Mouse (Mus musculus): ENCODE measurements around the gene 2900011O08Rik. TPM values are rescaled to one million over a fixed set of nuclear protein-coding genes. Genes with fewer than 3 reads are reported as not detected.
"Not testable (repeated sequence)": the region's sequence is repeated elsewhere in the genome, so short reads cannot be mapped to it uniquely, and the experiment has no call there.

Gene 2900011O08Rik
- polyA plus RNA-seq, 1 experiment: not detected

DNA sequence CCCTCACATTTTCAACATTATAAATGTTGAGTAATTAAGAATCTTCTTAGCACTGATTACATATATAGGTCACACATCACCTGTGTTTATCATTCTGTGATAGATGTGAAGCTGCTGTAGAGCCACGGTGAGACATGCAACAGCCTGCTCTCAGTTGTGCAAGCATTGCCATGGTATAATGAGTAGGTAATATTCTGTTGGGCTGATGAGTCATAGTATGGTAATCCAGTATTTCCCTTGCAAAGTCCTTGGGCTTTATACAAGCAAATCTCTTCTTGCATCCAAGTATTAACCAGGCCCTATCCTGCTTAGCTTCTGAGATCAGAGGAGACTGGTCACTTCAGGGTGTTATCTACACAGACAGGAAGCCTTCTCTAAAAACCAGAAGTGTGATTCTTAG, 17.3 kb upstream of the 2900011O08Rik start:
- TF ChIP-seq CTCF (IDR thresholded peaks at IDR 0.05; ENCODE audit: low read depth, low read length): no peak
- no peaks in the 10 kb centered on the region for H3K4me1 ChIP-seq (ENCODE audit: control insufficient read depth, insufficient read depth, low read length)
- H3K27ac ChIP-seq (ENCODE audit: insufficient read depth, low read depth, low read length): no peak overlapping the region
- no peak overlapping the region for H3K4me3 ChIP-seq (ENCODE audit: insufficient read depth, low read length)

DNA sequence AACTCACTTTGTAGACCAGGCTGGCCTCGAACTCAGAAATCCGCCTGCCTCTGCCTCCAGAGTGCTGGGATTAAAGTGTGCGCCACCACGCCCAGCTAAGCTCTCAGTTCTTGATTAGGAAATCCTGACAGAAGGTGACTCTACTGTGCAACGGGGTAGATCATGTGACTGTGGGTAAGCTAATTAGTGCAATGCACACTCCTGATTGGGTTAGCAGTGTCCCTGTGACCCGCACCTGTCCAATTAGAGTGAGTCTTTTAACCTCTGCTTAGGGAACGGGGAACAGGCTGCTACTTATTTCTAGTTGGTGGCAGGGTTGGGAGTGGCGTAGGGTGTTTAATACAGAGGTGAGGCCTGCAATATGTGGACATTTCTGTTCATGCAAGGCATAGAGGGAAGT, 14.4 kb upstream of the 2900011O08Rik start:
- no peak overlapping the region for H3K4me3 ChIP-seq (ENCODE audit: insufficient read depth, low read length)
- H3K4me1 ChIP-seq (ENCODE audit: control insufficient read depth, insufficient read depth, low read length): no peaks in the 10 kb centered on the region
- TF ChIP-seq POLR2A (IDR thresholded peaks at IDR 0.05; ENCODE audit: borderline replicate concordance, low read depth, low read length) (no peak), CTCF (IDR thresholded peaks at IDR 0.05; ENCODE audit: low read depth, low read length) (no peak)
- H3K27ac ChIP-seq (ENCODE audit: insufficient read depth, low read depth, low read length): no peak overlapping the region

GRCm38 (mm10) chr16:13976358-13976896, 10.0 kb upstream of the 2900011O08Rik start:
- not testable (repeated sequence) for H3K4me3 ChIP-seq (ENCODE audit: insufficient read depth, low read length); H3K4me1 ChIP-seq (ENCODE audit: control insufficient read depth, insufficient read depth, low read length); H3K27ac ChIP-seq (ENCODE audit: insufficient read depth, low read depth, low read length)

DNA sequence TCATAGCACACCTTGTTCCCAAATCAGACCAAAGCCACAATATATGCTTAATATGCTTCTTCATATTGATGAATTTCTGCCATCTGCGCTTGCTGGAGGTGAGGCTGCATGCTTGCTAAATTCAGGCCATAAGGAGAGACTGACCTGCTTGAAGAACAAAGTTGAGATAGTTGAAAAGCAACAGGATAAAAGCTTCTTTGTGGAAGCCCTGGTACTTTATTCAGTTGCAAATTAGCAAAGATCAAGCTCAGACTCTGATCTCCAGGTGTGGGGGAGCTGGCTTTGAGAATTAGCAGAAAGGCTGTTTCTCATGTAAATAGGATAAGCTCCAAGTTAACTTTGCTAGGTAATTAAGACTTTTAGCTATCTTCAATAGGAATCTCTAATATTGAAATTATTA, 9.4 kb upstream of the 2900011O08Rik start:
- not testable (repeated sequence) for H3K4me1 ChIP-seq (ENCODE audit: control insufficient read depth, insufficient read depth, low read length); H3K27ac ChIP-seq (ENCODE audit: insufficient read depth, low read depth, low read length); H3K4me3 ChIP-seq (ENCODE audit: insufficient read depth, low read length)

DNA sequence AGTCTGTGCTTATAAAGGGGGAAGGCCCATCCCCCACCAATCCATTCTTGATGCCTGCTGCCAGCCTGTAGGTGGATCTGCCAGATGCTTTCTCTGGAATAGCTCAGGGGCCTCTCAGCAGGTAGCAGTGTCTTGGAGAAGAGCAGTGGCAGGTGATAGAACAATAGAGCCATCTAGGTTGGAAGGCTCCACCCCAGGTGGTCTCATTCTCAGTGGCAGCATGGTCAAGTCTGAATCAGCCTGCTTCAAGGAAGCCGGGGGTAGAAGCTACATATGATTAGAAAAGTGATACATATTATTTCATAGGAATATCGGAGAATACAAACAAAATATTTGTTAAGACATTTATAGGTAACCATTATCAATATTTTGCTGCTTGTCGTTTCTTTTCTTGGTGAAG, 4.7 kb upstream of the 2900011O08Rik start:
- not testable (repeated sequence) for H3K4me3 ChIP-seq (ENCODE audit: insufficient read depth, low read length); H3K4me1 ChIP-seq (ENCODE audit: control insufficient read depth, insufficient read depth, low read length); H3K27ac ChIP-seq (ENCODE audit: insufficient read depth, low read depth, low read length)

GRCm38 (mm10) chr16:13983161-13983560, 3.2 kb upstream of the 2900011O08Rik start:
- no peak overlapping the region for H3K27ac ChIP-seq (ENCODE audit: insufficient read depth, low read depth, low read length)
- TF ChIP-seq CTCF (IDR thresholded peaks at IDR 0.05; ENCODE audit: low read depth, low read length) (no peak), POLR2A (IDR thresholded peaks at IDR 0.05; ENCODE audit: borderline replicate concordance, low read depth, low read length) (no peak)
- no peaks in the 10 kb centered on the region for H3K4me1 ChIP-seq (ENCODE audit: control insufficient read depth, insufficient read depth, low read length)
- no peak overlapping the region for H3K4me3 ChIP-seq (ENCODE audit: insufficient read depth, low read length)

- H3K27ac ChIP-seq (ENCODE audit: insufficient read depth, low read depth, low read length): no peak overlapping the region
- H3K4me1 ChIP-seq (ENCODE audit: control insufficient read depth, insufficient read depth, low read length): no peaks in the 10 kb centered on the region
- TF ChIP-seq CTCF (IDR thresholded peaks at IDR 0.05; ENCODE audit: low read depth, low read length) (no peak), POLR2A (IDR thresholded peaks at IDR 0.05; ENCODE audit: borderline replicate concordance, low read depth, low read length) (no peak)
- no peak overlapping the region for H3K4me3 ChIP-seq (ENCODE audit: insufficient read depth, low read length)
Observed at GRCm38 (mm10) chr16:13986197-13986573, 219 bp upstream of the 2900011O08Rik start.

DNA sequence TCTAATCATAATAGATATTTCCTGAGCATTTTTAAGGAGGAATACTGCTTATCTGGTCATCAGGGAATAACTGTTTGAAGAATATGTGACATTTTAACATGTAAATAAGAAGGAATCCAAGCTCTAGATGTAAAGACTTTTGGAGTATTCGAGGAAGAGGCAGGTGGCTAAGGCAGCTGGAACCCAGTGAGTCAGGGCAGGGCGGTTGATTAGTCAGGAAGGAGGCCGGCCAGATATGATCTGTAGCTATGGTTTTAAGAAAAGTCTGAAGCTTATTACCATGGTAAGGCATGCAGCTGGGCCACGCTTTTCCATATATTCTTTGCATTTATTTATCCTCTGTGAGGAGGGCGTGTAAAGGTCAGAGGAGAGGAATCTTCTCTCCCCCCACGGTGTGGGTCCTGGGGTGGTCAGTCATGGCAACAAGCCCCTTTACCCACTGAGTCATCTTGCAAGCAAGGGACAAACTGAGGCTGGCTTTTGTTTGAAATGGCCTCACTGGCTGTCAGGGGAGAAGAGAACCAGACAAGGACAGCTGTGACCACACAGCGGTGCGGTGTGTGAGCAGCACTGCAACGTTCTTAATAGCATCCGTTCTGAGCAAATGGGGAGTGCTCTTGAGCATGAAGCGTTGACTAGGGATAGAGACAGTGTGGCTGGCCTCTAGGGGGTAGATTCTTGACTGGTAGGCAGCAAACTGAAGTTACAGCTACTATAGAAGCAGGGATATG, 6.3 kb downstream of the 2900011O08Rik start:
- no peak overlapping the region for H3K4me3 ChIP-seq (ENCODE audit: insufficient read depth, low read length)

GRCm38 (mm10) chr16:13994076-13994475, 7.7 kb downstream of the 2900011O08Rik start:
- H3K4me3 ChIP-seq (ENCODE audit: insufficient read depth, low read length): no peak overlapping the region
- H3K27ac ChIP-seq (ENCODE audit: insufficient read depth, low read depth, low read length): no peak overlapping the region
- TF ChIP-seq POLR2A (IDR thresholded peaks at IDR 0.05; ENCODE audit: borderline replicate concordance, low read depth, low read length) (no peak), CTCF (IDR thresholded peaks at IDR 0.05; ENCODE audit: low read depth, low read length) (no peak)
- H3K4me1 ChIP-seq (ENCODE audit: control insufficient read depth, insufficient read depth, low read length): no peaks in the 10 kb centered on the region

More for the DNA sequence above, 6.3 kb downstream of the 2900011O08Rik start:
- no peak for TF ChIP-seq CTCF (IDR thresholded peaks at IDR 0.05; ENCODE audit: low read depth, low read length)
- no peak overlapping the region for H3K27ac ChIP-seq (ENCODE audit: insufficient read depth, low read depth, low read length)
- H3K4me1 ChIP-seq (ENCODE audit: control insufficient read depth, insufficient read depth, low read length): no peaks in the 10 kb centered on the region

GRCm38 (mm10) chr16:13994502-13994901, 8.1 kb downstream of the 2900011O08Rik start:
- Histone ChIP-seq H3K27ac (ENCODE audit: insufficient read depth, low read depth, low read length) (no peak overlapping the region), H3K4me3 (ENCODE audit: insufficient read depth, low read length) (no peak overlapping the region), H3K4me1 (ENCODE audit: control insufficient read depth, insufficient read depth, low read length) (no peaks in the 10 kb centered on the region)
- no peak for TF ChIP-seq CTCF (IDR thresholded peaks at IDR 0.05; ENCODE audit: low read depth, low read length)
- TF ChIP-seq POLR2A (IDR thresholded peaks at IDR 0.05; ENCODE audit: borderline replicate concordance, low read depth, low read length): no peak

Measured in bone marrow macrophage, adult 2 months (primary cell).